Mouse (Mus musculus) thymus, postnatal 0 days (tissue): ENCODE results near the gene Cbfa2t3. TPM values are rescaled to one million over a fixed set of nuclear protein-coding genes. Genes with fewer than 3 reads are reported as not detected.
"Not testable (repeated sequence)": the region's sequence is repeated elsewhere in the genome, so short reads cannot be mapped to it uniquely, and the experiment has no call there.

Experiments
- DNase-seq: peaks from one replicate; pipeline ENCODE4 v3.0.0-alpha.2; 2015; ENCODE audit warnings: low spot score
- polyA plus RNA-seq: library from polyadenylated mRNA; unstranded; fragments of >200 nt; fragmentation: Nextera tagmentation; extraction: Ambion mirVana; gene quantifications from 2 replicates; pipeline ENCODE4 v1.2.1, GENCODE M21; 2015

Cbfa2t3 gene
- polyA plus RNA-seq, 1 experiment from 2014 or later = 16.7 TPM

DNA sequence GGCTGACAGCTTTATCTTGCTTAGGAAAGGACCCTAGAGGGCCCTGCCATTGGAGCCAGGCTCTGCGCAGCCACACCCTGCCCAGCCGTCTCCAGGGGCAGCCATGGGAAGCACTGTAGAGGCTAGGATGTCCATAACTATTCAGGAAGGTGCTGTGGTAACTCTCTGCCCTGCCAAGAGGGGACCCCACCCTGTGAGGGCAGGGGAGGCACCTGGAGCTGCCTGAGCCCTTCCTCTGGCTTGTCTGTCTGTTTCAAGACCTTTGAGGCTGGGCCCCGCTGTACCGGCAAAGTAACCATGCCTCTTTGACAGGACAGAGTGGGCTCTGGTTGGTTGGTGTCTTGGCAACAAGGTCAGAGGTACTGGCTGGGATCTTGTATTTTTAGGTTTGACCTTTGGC is 58.1 kb downstream of the Cbfa2t3 start:
- DNase-seq = no peak

GRCm38 (mm10) chr8:122639521-122640248 is 59.2 kb downstream of the Cbfa2t3 start:
- no peak for DNase-seq

- DNase-seq = no peak
These were observed 60.3 kb downstream of the Cbfa2t3 start for GRCm38 (mm10) chr8:122638601-122639000.

- DNase-seq = no peak
These were observed 61.7 kb downstream of the Cbfa2t3 start for GRCm38 (mm10) chr8:122637230-122637629.

DNA sequence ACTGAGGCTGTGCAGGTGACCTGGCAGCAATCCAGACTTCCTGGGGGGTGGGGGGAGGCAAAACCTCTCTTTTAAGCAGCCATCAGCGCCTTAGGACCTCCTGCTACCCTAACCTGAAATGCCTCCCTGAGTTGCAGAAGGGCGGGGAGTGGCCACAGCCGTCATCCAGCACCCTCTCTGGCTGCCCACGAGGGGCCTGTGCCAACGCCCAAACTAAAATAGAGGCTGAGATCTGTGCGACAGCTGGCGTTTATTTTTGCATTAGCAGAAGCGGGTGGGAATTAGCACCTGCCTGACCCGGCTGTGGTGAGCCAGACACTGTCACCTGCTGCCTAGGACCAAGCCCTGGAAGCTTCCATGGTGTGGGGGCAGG is 62.1 kb downstream of the Cbfa2t3 start:
- no peak for DNase-seq

DNA sequence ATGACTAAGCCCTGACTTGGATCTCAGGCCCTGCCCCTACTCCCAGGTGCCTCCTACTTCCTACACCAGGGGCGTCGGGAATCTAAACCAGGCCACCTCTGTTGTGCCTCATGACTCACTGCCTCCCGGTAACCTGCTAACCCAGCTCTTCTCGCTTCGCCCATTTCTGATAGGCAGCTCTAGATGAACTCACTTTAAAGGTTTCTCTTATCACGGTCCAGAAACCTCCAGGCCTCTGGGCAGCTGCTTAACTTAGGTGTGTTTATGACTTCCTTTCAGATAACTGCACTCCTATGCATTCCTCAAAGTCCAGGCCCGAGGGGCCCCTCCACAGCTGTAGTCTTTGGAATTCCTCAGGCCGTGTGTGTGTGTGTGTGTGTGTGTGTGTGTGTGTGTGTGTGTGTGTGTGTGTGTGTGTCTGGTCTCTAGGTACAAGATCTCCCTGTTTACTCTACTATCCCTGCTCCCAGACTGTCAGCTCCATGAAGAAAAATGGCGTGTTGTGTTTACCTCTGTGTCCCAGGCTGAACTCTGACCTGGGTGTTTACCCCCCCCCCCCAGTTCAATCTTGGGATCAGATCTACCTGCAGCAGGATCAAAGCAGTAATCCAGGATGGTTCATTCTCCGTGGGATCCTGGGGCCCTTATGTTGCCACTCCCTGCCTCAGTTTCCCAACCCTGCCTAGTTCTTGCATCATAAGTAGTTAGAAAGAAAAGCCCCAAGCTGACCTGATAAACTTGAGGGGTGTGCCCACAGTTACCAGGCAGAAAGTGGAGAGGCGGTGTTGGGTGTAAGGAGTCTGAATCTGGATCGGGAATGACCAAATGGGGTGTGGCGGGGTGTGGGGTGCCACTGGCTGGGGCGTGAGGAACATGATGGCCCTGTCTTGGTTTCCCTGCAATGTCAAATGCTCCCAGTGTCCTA is 62.8 kb downstream of the Cbfa2t3 start:
- no peak for DNase-seq

- DNase-seq = no peak
These were observed 65.7 kb downstream of the Cbfa2t3 start for GRCm38 (mm10) chr8:122633205-122633604.

- not testable (repeated sequence) for DNase-seq
These were observed 66.8 kb downstream of the Cbfa2t3 start for GRCm38 (mm10) chr8:122632134-122632533.

GRCm38 (mm10) chr8:122630696-122631095 is 68.2 kb downstream of the Cbfa2t3 start:
- DNase-seq = no peak

GRCm38 (mm10) chr8:122629388-122629787 is 69.5 kb downstream of the Cbfa2t3 start:
- DNase-seq = no peak

- DNase-seq = peak; percentile 21
These were observed 72.0 kb downstream of the Cbfa2t3 start for GRCm38 (mm10) chr8:122626896-122627295.

- DNase-seq = no peak
These were observed 73.1 kb downstream of the Cbfa2t3 start for GRCm38 (mm10) chr8:122625811-122626210.

DNA sequence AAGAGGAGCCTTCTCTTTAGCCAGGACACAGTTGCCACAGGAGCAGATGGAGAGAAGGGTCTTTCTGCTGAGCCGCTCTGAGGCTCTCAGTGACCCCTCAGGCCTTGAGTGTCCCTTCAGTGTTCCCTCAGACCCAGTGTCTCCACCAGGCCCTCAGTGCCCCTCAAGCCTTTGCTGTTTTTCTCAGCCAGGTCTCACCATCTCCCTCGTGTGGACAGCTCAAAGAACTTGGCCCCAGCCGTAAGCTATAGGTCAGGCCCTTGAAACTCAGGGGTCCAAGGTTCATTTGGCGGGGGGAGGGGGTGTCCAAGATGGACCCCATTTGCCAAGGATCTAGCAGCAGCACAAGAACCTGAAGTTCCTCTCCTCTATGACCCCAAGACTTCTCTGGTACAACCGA is 74.3 kb downstream of the Cbfa2t3 start:
- no peak for DNase-seq

DNA sequence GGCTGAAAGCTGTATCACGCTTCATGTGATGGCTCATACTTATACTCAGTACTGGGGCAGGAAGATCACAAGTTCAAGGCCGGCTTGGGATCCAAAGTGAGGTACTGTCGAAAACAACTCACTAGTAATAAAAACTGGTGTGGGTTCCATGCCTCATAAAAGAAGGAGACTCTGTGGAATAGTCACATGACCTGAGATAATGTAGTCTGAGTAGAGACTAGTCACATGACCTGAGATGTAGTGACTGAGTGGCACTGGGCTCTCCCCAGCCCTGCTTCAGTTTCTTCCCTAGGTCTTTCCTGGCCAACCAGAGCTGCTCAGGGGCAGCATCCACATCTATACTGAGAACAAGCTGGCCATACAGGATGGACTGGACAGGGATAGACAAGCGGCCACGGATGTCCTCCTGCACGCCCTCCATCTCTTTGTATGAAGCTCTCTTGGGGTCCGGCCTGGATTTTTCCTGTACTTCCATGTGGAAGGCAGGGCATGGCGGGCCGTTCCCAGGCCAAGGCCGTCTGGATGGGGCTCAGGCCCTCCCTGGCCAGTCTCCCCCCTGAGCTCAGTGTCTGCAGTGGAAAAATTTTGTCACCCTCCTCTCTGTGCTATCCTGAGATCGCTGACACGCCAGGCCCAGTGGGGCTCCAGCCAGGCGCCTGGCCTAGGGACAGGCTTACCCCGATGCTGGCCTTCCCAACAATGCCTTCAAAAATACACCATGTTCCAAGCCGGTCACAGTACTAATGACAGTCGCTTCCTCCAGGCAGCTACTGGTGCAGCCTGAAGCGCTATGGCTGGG is 74.9 kb downstream of the Cbfa2t3 start:
- DNase-seq = no peak

- DNase-seq = no peak
These were observed 76.2 kb downstream of the Cbfa2t3 start, which contains the start of gene Pabpn1l for GRCm38 (mm10) chr8:122622727-122623126. Gene Pabpn1l, minus strand, starts transcription at chr8:122622739.

- DNase-seq = no peak
These were observed 78.5 kb downstream of the Cbfa2t3 start for GRCm38 (mm10) chr8:122620446-122620845.

DNA sequence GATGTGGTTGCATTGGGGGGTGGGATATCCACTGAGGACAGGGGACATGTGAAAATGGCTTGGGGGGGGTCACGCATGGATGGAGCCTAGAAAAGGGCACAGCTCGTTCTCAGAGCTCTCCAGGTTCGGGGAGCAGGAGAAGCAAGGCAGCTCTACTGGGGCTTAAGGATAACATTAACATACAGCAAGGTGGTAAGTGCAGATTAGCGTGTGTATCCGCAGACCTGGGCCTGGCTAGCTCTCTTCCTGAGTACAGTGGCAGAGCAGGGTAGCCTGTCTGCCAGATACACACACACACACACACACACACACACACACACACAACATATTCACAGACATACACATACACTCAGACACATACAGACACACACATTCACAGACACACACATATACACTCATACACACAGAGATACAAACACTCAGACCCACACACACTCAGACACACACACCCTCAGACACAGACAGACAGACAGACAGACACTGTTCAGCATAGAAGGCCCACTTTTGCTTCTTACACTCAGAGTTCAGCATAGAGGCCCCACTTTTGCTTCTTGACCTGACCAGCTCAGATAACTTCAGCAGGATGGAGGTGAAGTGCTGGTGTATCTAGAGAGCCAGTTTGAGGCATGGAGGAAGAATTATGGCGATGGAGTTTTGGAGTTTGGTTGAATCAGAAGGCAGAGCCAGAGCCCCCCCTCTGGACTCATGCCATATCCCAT is 80.1 kb downstream of the Cbfa2t3 start:
- no peak for DNase-seq

GRCm38 (mm10) chr8:122617947-122618546 is 80.9 kb downstream of the Cbfa2t3 start:
- DNase-seq = peak; percentile 78

DNA sequence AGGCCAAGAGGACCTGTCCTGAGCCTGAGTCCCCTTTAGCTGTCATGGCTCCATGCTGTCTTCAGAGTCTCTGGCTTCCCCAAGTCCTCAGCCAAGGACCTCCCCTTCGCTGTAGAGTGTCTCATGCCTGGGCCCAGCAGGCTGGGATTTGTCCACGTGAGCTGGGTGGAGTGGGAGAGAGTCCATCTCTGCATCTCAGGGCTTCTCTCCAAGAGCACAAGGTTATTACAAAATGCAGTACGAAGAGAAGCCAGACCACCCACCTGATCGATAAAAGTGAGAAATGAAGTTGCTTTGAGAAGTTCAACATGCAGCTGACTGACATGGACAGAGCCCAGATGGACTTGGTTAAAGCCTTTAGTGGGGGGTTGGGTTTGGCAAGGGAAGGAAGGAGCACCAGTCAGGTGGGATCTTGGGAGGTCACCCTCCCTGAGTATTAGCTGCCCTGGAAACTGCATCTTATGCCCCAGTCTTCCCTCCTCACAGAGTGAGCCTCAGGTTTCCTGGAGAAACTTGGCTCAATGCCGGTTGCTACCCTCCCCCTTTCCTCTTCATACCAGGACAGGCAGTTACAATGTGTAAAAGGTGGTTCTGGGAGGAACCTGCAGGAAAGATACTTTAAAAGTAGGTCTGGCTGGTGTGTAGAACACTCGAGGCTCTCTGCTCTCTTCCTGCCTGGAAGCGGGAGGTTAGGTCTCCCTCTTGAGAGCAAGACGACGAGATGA is 82.6 kb downstream of the Cbfa2t3 start:
- DNase-seq = no peak
